Mouse (Mus musculus) limb, embryonic 12.5 days (tissue): ENCODE measurements at regions not wholly inside any gene's neighbourhood (a gene's known extent, or its start where the extent isn't known, plus 50 kb on each side); places are given as distances from the start of the nearest gene placed in this dataset.

Experiments
- ATAC-seq: fragments of 200-750 bp; cut with Nextera tagmentation; 2 replicates; pipeline ENCODE4 v1.8.0; 2017; ENCODE audit warnings: low read depth, moderate TSS enrichment; ENCODE audit not compliant: insufficient number of reproducible peaks, insufficient read depth, low FRiP score, low TSS enrichment
- H3K27ac ChIP-seq: fragments of 300-500 bp; sonication (generic); 2 replicates; pipeline ENCODE4 v1.5.1; 2016; ENCODE audit warnings: mild to moderate bottlenecking, moderate library complexity
- H3K27me3 ChIP-seq: fragments of 300-500 bp; sonication (generic); 2 replicates; pipeline ENCODE4 v1.6.1; 2016; ENCODE audit warnings: mild to moderate bottlenecking, moderate library complexity
- H3K36me3 ChIP-seq: fragments of 300-500 bp; sonication (generic); 2 replicates; pipeline ENCODE4 v1.6.1; 2016; ENCODE audit warnings: mild to moderate bottlenecking, moderate library complexity
- H3K4me1 ChIP-seq: fragments of 300-500 bp; sonication (generic); replicated peaks from 2 replicates; pipeline ENCODE4 v1.6.1; 2016
- H3K4me2 ChIP-seq: fragments of 300-500 bp; sonication (generic); 2 replicates; pipeline ENCODE4 v1.6.1; 2016; ENCODE audit warnings: mild to moderate bottlenecking, moderate library complexity
- H3K4me3 ChIP-seq: fragments of 300-500 bp; sonication (generic); replicated peaks from 2 replicates; pipeline ENCODE4 v1.5.1; 2016; ENCODE audit warnings: mild to moderate bottlenecking
- H3K9ac ChIP-seq: fragments of 300-500 bp; sonication (generic); replicated peaks from 2 replicates; pipeline ENCODE4 v1.6.1; 2016; ENCODE audit warnings: mild to moderate bottlenecking, moderate library complexity
- H3K9me3 ChIP-seq: fragments of 300-500 bp; sonication (generic); 2 replicates; pipeline ENCODE4 v1.6.1; 2016; ENCODE audit warnings: mild to moderate bottlenecking, moderate library complexity
- WGBS: fragments of 180-500 bp; shearing (Covaris S2); methylation state at CpG from one replicate; pipeline ENCODE4 v1.1.7; 2016; 5-methylcytosine and 5-hydroxymethylcytosine counted together

GRCm38 (mm10) chr16:31508981-31509380, 86.9 kb downstream of the Bdh1 start:
- H3K9ac ChIP-seq, result peak overlapping the region; percentile 28; the same call in 1 of the 2 replicates
- H3K27me3 ChIP-seq, result no peaks in the 10 kb centered on the region
- 0 out of 2 replicates have a peak overlapping the region, but pooled peaks have one; percentile 5 for H3K4me3 ChIP-seq
- peaks cover 48% of the 10 kb centered on the region for H3K4me1 ChIP-seq
- H3K36me3 ChIP-seq, result no peaks in the 10 kb centered on the region
- peak overlapping the region; percentile 20 for H3K4me2 ChIP-seq
- H3K9me3 ChIP-seq, result no peaks in the 10 kb centered on the region
- WGBS, result under 1% methylated on average over 18 of the region's 18 CpGs
- ATAC-seq, result peak; percentile 87
- H3K27ac ChIP-seq, result peak overlapping the region; percentile 88

GRCm38 (mm10) chr16:31510097-31510496, 88.0 kb downstream of the Bdh1 start:
- Histone ChIP-seq H3K27ac (peak overlapping the region; percentile 50; the same call in 1 of the 2 replicates), H3K4me3 (no peak overlapping the region), H3K36me3 (no peaks in the 10 kb centered on the region), H3K27me3 (no peaks in the 10 kb centered on the region), H3K4me2 (no peak overlapping the region), H3K9me3 (no peaks in the 10 kb centered on the region), H3K9ac (no peak overlapping the region), H3K4me1 (peaks cover 43% of the 10 kb centered on the region)
- WGBS, result 51% methylated on average over 8 of the region's 8 CpGs
- ATAC-seq, result no peak

GRCm38 (mm10) chr16:31518816-31519215, 96.7 kb downstream of the Bdh1 start:
- Histone ChIP-seq H3K4me3 (no peak overlapping the region), H3K27ac (no peak overlapping the region), H3K9me3 (no peaks in the 10 kb centered on the region), H3K36me3 (no peaks in the 10 kb centered on the region), H3K27me3 (no peaks in the 10 kb centered on the region), H3K4me1 (no peaks in the 10 kb centered on the region), H3K9ac (no peak overlapping the region), H3K4me2 (no peak overlapping the region)
- ATAC-seq, result no peak
- WGBS, result 88% methylated on average over 3 of the region's 3 CpGs

- Histone ChIP-seq H3K36me3 (no peaks in the 10 kb centered on the region), H3K27me3 (no peaks in the 10 kb centered on the region), H3K4me1 (no peaks in the 10 kb centered on the region), H3K9me3 (no peaks in the 10 kb centered on the region), H3K4me3 (no peak overlapping the region), H3K27ac (no peak overlapping the region), H3K9ac (no peak overlapping the region), H3K4me2 (no peak overlapping the region)
- ATAC-seq, result no peak
- 72% methylated on average over 9 of the region's 9 CpGs for WGBS
These were observed 98.0 kb downstream of the Bdh1 start for GRCm38 (mm10) chr16:31520081-31520480.

GRCm38 (mm10) chr16:31521786-31522185, 99.7 kb downstream of the Bdh1 start:
- Histone ChIP-seq H3K4me3 (no peak overlapping the region), H3K4me2 (no peak overlapping the region), H3K9ac (no peak overlapping the region), H3K27ac (no peak overlapping the region), H3K36me3 (no peaks in the 10 kb centered on the region), H3K4me1 (0 out of 2 replicates have a peak, but pooled peaks cover 3% of the 10 kb centered on the region), H3K27me3 (no peaks in the 10 kb centered on the region), H3K9me3 (no peaks in the 10 kb centered on the region)
- WGBS, result 82% methylated on average over 6 of the region's 6 CpGs
- no peak for ATAC-seq

GRCm38 (mm10) chr16:31526711-31527344, 104.7 kb downstream of the Bdh1 start:
- Histone ChIP-seq H3K27me3 (no peaks in the 10 kb centered on the region), H3K4me2 (no peak overlapping the region)

GRCm38 (mm10) chr16:31528596-31529283, 106.7 kb downstream of the Bdh1 start:
- peaks cover 16% of the 10 kb centered on the region for H3K4me1 ChIP-seq
- no peak overlapping the region for H3K9ac ChIP-seq
- 63% methylated on average over 11 of the region's 11 CpGs for whole genome bisulfite sequencing
- no peaks in the 10 kb centered on the region for H3K9me3 ChIP-seq
- no peak overlapping the region for H3K4me3 ChIP-seq
- no peaks in the 10 kb centered on the region for H3K27me3 ChIP-seq
- H3K27ac ChIP-seq, result no peak overlapping the region
- H3K36me3 ChIP-seq, result no peaks in the 10 kb centered on the region
- H3K4me2 ChIP-seq, result no peak overlapping the region
- ATAC-seq, result no peak

More at GRCm38 (mm10) chr16:31526711-31527344, 104.7 kb downstream of the Bdh1 start:
- Histone ChIP-seq H3K27ac (no peak overlapping the region), H3K36me3 (no peaks in the 10 kb centered on the region), H3K4me1 (0 out of 2 replicates have a peak, but pooled peaks cover 3% of the 10 kb centered on the region), H3K4me3 (no peak overlapping the region), H3K9ac (no peak overlapping the region), H3K9me3 (no peaks in the 10 kb centered on the region)
- 63% methylated on average over 10 of the region's 10 CpGs for WGBS
- no peak for ATAC-seq

- H3K9ac ChIP-seq, result no peak overlapping the region
- no peak overlapping the region for H3K4me2 ChIP-seq
- H3K27me3 ChIP-seq, result no peaks in the 10 kb centered on the region
- WGBS, result 85% methylated on average over 13 of the region's 13 CpGs
- no peak for ATAC-seq
- H3K9me3 ChIP-seq, result no peaks in the 10 kb centered on the region
- peaks cover 21% of the 10 kb centered on the region for H3K4me1 ChIP-seq
- H3K27ac ChIP-seq, result no peak overlapping the region
- no peaks in the 10 kb centered on the region for H3K36me3 ChIP-seq
- no peak overlapping the region for H3K4me3 ChIP-seq
These were observed 107.3 kb downstream of the Bdh1 start for GRCm38 (mm10) chr16:31529284-31529958.

- 85% methylated on average over 8 of the region's 8 CpGs for WGBS
- no peak for ATAC-seq
- Histone ChIP-seq H3K4me1 (peaks cover 28% of the 10 kb centered on the region), H3K4me3 (no peak overlapping the region), H3K27ac (no peak overlapping the region), H3K36me3 (no peaks in the 10 kb centered on the region), H3K9me3 (no peaks in the 10 kb centered on the region), H3K9ac (no peak overlapping the region), H3K27me3 (no peaks in the 10 kb centered on the region), H3K4me2 (no peak overlapping the region)
These were observed 108.0 kb downstream of the Bdh1 start for GRCm38 (mm10) chr16:31530090-31530489.

- H3K36me3 ChIP-seq, result no peaks in the 10 kb centered on the region
- H3K9me3 ChIP-seq, result no peaks in the 10 kb centered on the region
- no peak overlapping the region for H3K9ac ChIP-seq
- no peak overlapping the region for H3K27ac ChIP-seq
- no peaks in the 10 kb centered on the region for H3K27me3 ChIP-seq
- H3K4me3 ChIP-seq, result no peak overlapping the region
- no peak for ATAC-seq
- H3K4me2 ChIP-seq, result no peak overlapping the region
- peaks cover 38% of the 10 kb centered on the region for H3K4me1 ChIP-seq
- 61% methylated on average over 6 of the region's 6 CpGs for WGBS
These were observed 111.2 kb downstream of the Bdh1 start for GRCm38 (mm10) chr16:31533196-31533777.

- no peaks in the 10 kb centered on the region for H3K36me3 ChIP-seq
- peak overlapping the region; percentile 78 for H3K27ac ChIP-seq
- 6% methylated on average over 4 of the region's 4 CpGs for WGBS
- H3K4me2 ChIP-seq, result no peak overlapping the region
- ATAC-seq, result no peak
- no peaks in the 10 kb centered on the region for H3K9me3 ChIP-seq
- no peaks in the 10 kb centered on the region for H3K27me3 ChIP-seq
- peak overlapping the region; percentile 40 for H3K9ac ChIP-seq
- H3K4me3 ChIP-seq, result no peak overlapping the region
- H3K4me1 ChIP-seq, result peaks cover 38% of the 10 kb centered on the region
These were observed 112.9 kb downstream of the Bdh1 start for GRCm38 (mm10) chr16:31534923-31535523.
